Mouse (Mus musculus): Measurements from ENCODE around the gene Tln2. TPM values are rescaled to one million over a fixed set of nuclear protein-coding genes. Genes with fewer than 3 reads are reported as not detected.

Gene Tln2
- total RNA-seq, 1 experiment: 20.2 TPM

- no peak for DNase-seq (ENCODE audit: low read depth, low spot score)
- Histone ChIP-seq H3K9me3 (ENCODE audit: control insufficient read depth, insufficient read depth, low read depth, low read length) (no peaks in the 10 kb centered on the region), H3K27ac (ENCODE audit: insufficient read depth, low read depth, low read length, poor library complexity, severe bottlenecking) (no peak overlapping the region), H3K36me3 (ENCODE audit: control insufficient read depth, insufficient read depth, low read length, poor library complexity, severe bottlenecking) (no peaks in the 10 kb centered on the region), H3K4me3 (ENCODE audit: insufficient read depth in 1 of 2, low read depth in 1 of 2, low read length in 2 of 2, poor library complexity in 1 of 2, severe bottlenecking in 1 of 2) (no peak overlapping the region), H3K9ac (ENCODE audit: insufficient read depth, low read depth, low read length, poor library complexity, severe bottlenecking) (no peak overlapping the region), H3K4me1 (ENCODE audit: control insufficient read depth in 2 of 2, insufficient read depth in 2 of 2, low read length in 2 of 2, poor library complexity in 1 of 2) (peaks cover 0 to 3% of the 10 kb centered on the region in 2 experiments; a peak in 1 of 4 replicates)
- TF ChIP-seq ZC3H11A (IDR thresholded peaks at IDR 0.05; ENCODE audit: borderline replicate concordance, low read depth, low read length) (no peak), MAFK (IDR thresholded peaks at IDR 0.05; ENCODE audit: insufficient read depth, low read depth, low read length) (no peak), HCFC1 (IDR thresholded peaks at IDR 0.05; ENCODE audit: borderline replicate concordance, insufficient read depth, low read length) (no peak), CHD2 (IDR thresholded peaks at IDR 0.05; ENCODE audit: low read depth, low read length) (no peak), ZNF384 (IDR thresholded peaks at IDR 0.05; ENCODE audit: low read depth, low read length) (no peak)
- in situ Hi-C loops (cut with MboI; ENCODE audit: low sequenced_read_pairs in 2 of 2, unreplicated experiment in 2 of 2): no loop called here
These were observed 133.2 kb downstream of the Tln2 start for GRCm38 (mm10) chr9:67426304-67426703.

DNA sequence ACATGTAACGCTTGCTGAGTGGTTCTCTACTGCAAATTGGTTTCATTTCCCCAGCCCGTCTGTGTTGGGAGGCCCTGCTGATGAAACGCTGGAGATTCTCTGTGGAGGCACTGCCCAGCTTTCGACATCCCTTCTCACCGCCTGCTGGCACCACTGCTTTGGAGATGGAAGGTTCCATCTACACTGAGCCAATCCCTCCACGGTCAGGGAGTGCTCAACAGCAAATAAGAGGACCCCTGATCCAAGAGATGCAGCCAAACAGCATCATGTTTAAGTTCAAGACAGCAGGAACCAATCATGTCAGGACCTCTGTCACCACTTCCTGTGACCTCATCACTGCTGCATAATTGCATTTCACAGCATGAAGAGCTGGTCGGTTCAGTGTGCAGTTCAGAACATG lies 135.4 kb downstream of the Tln2 start:
- no peak for DNase-seq (ENCODE audit: low read depth, low spot score)
- TF ChIP-seq CHD2 (IDR thresholded peaks at IDR 0.05; ENCODE audit: low read depth, low read length) (no peak), MAFK (IDR thresholded peaks at IDR 0.05; ENCODE audit: insufficient read depth, low read depth, low read length) (no peak), ZNF384 (IDR thresholded peaks at IDR 0.05; ENCODE audit: low read depth, low read length) (no peak), ZC3H11A (IDR thresholded peaks at IDR 0.05; ENCODE audit: borderline replicate concordance, low read depth, low read length) (no peak), HCFC1 (IDR thresholded peaks at IDR 0.05; ENCODE audit: borderline replicate concordance, insufficient read depth, low read length) (no peak)
- Histone ChIP-seq H3K4me3 (ENCODE audit: insufficient read depth in 1 of 2, low read depth in 1 of 2, low read length in 2 of 2, poor library complexity in 1 of 2, severe bottlenecking in 1 of 2) (no peak overlapping the region), H3K4me1 (ENCODE audit: control insufficient read depth in 2 of 2, insufficient read depth in 2 of 2, low read length in 2 of 2, poor library complexity in 1 of 2) (peaks cover 0 to 3% of the 10 kb centered on the region in 2 experiments; a peak in 1 of 4 replicates), H3K9me3 (ENCODE audit: control insufficient read depth, insufficient read depth, low read depth, low read length) (no peaks in the 10 kb centered on the region), H3K36me3 (ENCODE audit: control insufficient read depth, insufficient read depth, low read length, poor library complexity, severe bottlenecking) (no peaks in the 10 kb centered on the region), H3K27ac (ENCODE audit: insufficient read depth, low read depth, low read length, poor library complexity, severe bottlenecking) (no peak overlapping the region), H3K9ac (ENCODE audit: insufficient read depth, low read depth, low read length, poor library complexity, severe bottlenecking) (no peak overlapping the region)
- in situ Hi-C loops (cut with MboI; ENCODE audit: low sequenced_read_pairs in 2 of 2, unreplicated experiment in 2 of 2): no loop called here

DNA sequence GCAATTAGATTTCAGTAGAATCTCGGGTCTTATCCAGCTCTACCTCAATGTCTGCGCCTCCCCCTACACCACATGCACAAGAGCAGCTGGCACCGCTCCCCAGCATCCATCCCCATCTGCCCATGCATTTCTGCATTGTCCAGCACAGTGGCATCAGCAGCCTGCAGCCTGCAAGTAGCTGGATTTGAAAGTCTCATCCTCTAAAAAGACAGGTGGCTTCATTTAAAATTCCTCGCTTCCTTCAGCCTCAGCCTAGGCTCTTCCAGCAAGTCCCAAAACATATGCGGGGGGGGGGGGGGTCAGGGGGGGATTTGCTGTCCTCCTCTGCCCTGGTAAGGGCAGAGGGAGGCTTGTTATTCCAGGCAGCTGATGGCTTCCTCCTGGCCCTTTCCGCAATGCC lies 141.4 kb downstream of the Tln2 start:
- TF ChIP-seq HCFC1 (IDR thresholded peaks at IDR 0.05; ENCODE audit: borderline replicate concordance, insufficient read depth, low read length): no peak
- no peak for TF ChIP-seq ZNF384 (IDR thresholded peaks at IDR 0.05; ENCODE audit: low read depth, low read length)
- no peak for TF ChIP-seq ZC3H11A (IDR thresholded peaks at IDR 0.05; ENCODE audit: borderline replicate concordance, low read depth, low read length)
- TF ChIP-seq MAFK (IDR thresholded peaks at IDR 0.05; ENCODE audit: insufficient read depth, low read depth, low read length): no peak
- TF ChIP-seq CHD2 (IDR thresholded peaks at IDR 0.05; ENCODE audit: low read depth, low read length): no peak
- Histone ChIP-seq H3K9me3 (ENCODE audit: control insufficient read depth, insufficient read depth, low read depth, low read length) (no peaks in the 10 kb centered on the region), H3K4me3 (ENCODE audit: insufficient read depth in 1 of 2, low read depth in 1 of 2, low read length in 2 of 2, poor library complexity in 1 of 2, severe bottlenecking in 1 of 2) (no peak overlapping the region), H3K9ac (ENCODE audit: insufficient read depth, low read depth, low read length, poor library complexity, severe bottlenecking) (no peak overlapping the region), H3K27ac (ENCODE audit: insufficient read depth, low read depth, low read length, poor library complexity, severe bottlenecking) (no peak overlapping the region), H3K4me1 (ENCODE audit: control insufficient read depth in 2 of 2, insufficient read depth in 2 of 2, low read length in 2 of 2, poor library complexity in 1 of 2) (no peaks in the 10 kb centered on the region; a peak in 1 of 4 replicates), H3K36me3 (ENCODE audit: control insufficient read depth, insufficient read depth, low read length, poor library complexity, severe bottlenecking) (no peaks in the 10 kb centered on the region)
- no peak for DNase-seq (ENCODE audit: low read depth, low spot score)
- in situ Hi-C loops (cut with MboI; ENCODE audit: low sequenced_read_pairs in 2 of 2, unreplicated experiment in 2 of 2): no loop called here

GRCm38 (mm10) chr9:67410667-67411066 lies 148.8 kb downstream of the Tln2 start:
- in situ Hi-C loops (cut with MboI; ENCODE audit: low sequenced_read_pairs in 2 of 2, unreplicated experiment in 2 of 2): no loop called here
- Histone ChIP-seq H3K9me3 (ENCODE audit: control insufficient read depth, insufficient read depth, low read depth, low read length) (no peaks in the 10 kb centered on the region), H3K4me3 (ENCODE audit: insufficient read depth in 1 of 2, low read depth in 1 of 2, low read length in 2 of 2, poor library complexity in 1 of 2, severe bottlenecking in 1 of 2) (no peak overlapping the region), H3K36me3 (ENCODE audit: control insufficient read depth, insufficient read depth, low read length, poor library complexity, severe bottlenecking) (no peaks in the 10 kb centered on the region), H3K9ac (ENCODE audit: insufficient read depth, low read depth, low read length, poor library complexity, severe bottlenecking) (no peak overlapping the region), H3K4me1 (ENCODE audit: control insufficient read depth in 2 of 2, insufficient read depth in 2 of 2, low read length in 2 of 2, poor library complexity in 1 of 2) (peaks cover 0 to 5% of the 10 kb centered on the region in 2 experiments; a peak in 1 of 4 replicates), H3K27ac (ENCODE audit: insufficient read depth, low read depth, low read length, poor library complexity, severe bottlenecking) (no peak overlapping the region)
- TF ChIP-seq ZC3H11A (IDR thresholded peaks at IDR 0.05; ENCODE audit: borderline replicate concordance, low read depth, low read length) (no peak), MAFK (IDR thresholded peaks at IDR 0.05; ENCODE audit: insufficient read depth, low read depth, low read length) (no peak), ZNF384 (IDR thresholded peaks at IDR 0.05; ENCODE audit: low read depth, low read length) (no peak), HCFC1 (IDR thresholded peaks at IDR 0.05; ENCODE audit: borderline replicate concordance, insufficient read depth, low read length) (no peak), CHD2 (IDR thresholded peaks at IDR 0.05; ENCODE audit: low read depth, low read length) (no peak)
- no peak for DNase-seq (ENCODE audit: low read depth, low spot score)

DNA sequence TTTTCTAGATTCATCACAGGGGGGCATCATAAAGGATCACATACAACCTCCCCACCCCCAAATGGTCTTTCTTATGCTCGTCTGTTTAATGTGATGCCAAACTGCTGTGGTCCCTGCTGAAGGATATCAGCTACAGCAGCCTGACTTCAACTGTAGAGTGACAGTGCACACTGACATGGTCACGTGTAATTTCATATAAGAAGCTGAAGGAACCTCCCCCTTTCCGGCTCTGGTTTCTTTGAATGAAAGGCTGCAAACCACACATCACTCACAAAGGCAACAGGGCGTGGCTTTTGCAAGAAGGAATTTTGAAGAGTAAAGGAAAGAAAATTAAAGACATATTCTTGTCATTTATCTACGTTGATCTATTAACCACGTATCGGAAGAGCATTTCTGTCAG lies 154.8 kb downstream of the Tln2 start:
- no peak overlapping the region for H3K9ac ChIP-seq (ENCODE audit: insufficient read depth, low read depth, low read length, poor library complexity, severe bottlenecking)
- peaks cover 2 to 4% of the 10 kb centered on the region in 2 experiments; a peak in 2 of 4 replicates for H3K4me1 ChIP-seq (ENCODE audit: control insufficient read depth in 2 of 2, insufficient read depth in 2 of 2, low read length in 2 of 2, poor library complexity in 1 of 2)
- H3K36me3 ChIP-seq (ENCODE audit: control insufficient read depth, insufficient read depth, low read length, poor library complexity, severe bottlenecking): no peaks in the 10 kb centered on the region
- in situ Hi-C loops (cut with MboI; ENCODE audit: low sequenced_read_pairs in 2 of 2, unreplicated experiment in 2 of 2): no loop called here
- H3K9me3 ChIP-seq (ENCODE audit: control insufficient read depth, insufficient read depth, low read depth, low read length): no peaks in the 10 kb centered on the region
- no peak for DNase-seq (ENCODE audit: low read depth, low spot score)
- H3K27ac ChIP-seq (ENCODE audit: insufficient read depth, low read depth, low read length, poor library complexity, severe bottlenecking): no peak overlapping the region
- no peak overlapping the region for H3K4me3 ChIP-seq (ENCODE audit: insufficient read depth in 1 of 2, low read depth in 1 of 2, low read length in 2 of 2, poor library complexity in 1 of 2, severe bottlenecking in 1 of 2)
- TF ChIP-seq MAFK (IDR thresholded peaks at IDR 0.05; ENCODE audit: insufficient read depth, low read depth, low read length) (no peak), CHD2 (IDR thresholded peaks at IDR 0.05; ENCODE audit: low read depth, low read length) (no peak), ZC3H11A (IDR thresholded peaks at IDR 0.05; ENCODE audit: borderline replicate concordance, low read depth, low read length) (no peak), ZNF384 (IDR thresholded peaks at IDR 0.05; ENCODE audit: low read depth, low read length) (no peak), HCFC1 (IDR thresholded peaks at IDR 0.05; ENCODE audit: borderline replicate concordance, insufficient read depth, low read length) (no peak)

Measured in ES-E14 (cell line).